Mouse (Mus musculus): ENCODE measurements around the gene Gng2.

GRCm38 (mm10) chr14:19969566-19969965 lies 7.9 kb downstream of the Gng2 start:
- TF ChIP-seq CTCF (IDR thresholded peaks at IDR 0.05; ENCODE audit: extremely low read depth, insufficient read length, insufficient replicate concordance, low read depth, low read length) (no peak), POLR2A (IDR thresholded peaks at IDR 0.05; ENCODE audit: low read depth, low read length) (no peak)

All from small intestine, adult 2 months (tissue).